15 mouse cellular contexts compared by ENCODE assay signal in genomic region chr2:158059666-158060105, GRCm38 (mm10). TPM values are rescaled to one million over a fixed set of nuclear protein-coding genes. Genes with fewer than 3 reads are reported as not detected.
DNase-seq lines count a peak whose midpoint lies in the region; ATAC-seq and TF ChIP-seq lines count a peak whose summit lies in the region.
"Had no signal": no experiment of that assay in that cellular context is flagged by ENCODE, and none has a peak within 500 bp of the region (broad histone marks: within the 10 kb centered on the region; RNA-seq: fewer than 3 reads in every experiment).

No protein-coding gene starts in this region.

- H3K4me2 ChIP-seq in neural tube, embryonic 13.5 days: no peak overlapping the region
- H3K4me2 ChIP-seq in hindbrain, embryonic 13.5 days: no peak overlapping the region
- H3K4me2 ChIP-seq: embryonic facial prominence, embryonic 15.5 days; stomach, embryonic 15.5 days had no signal

- peaks cover 33% of the 10 kb centered on the region for H3K4me1 ChIP-seq in neural tube, embryonic 13.5 days (replicated peaks)
- peaks cover 18% of the 10 kb centered on the region for H3K4me1 ChIP-seq in hindbrain, embryonic 13.5 days (replicated peaks)
- H3K4me1 ChIP-seq: embryonic facial prominence, embryonic 15.5 days; stomach, embryonic 15.5 days had no signal

- no peaks in the 10 kb centered on the region for H3K27me3 ChIP-seq in neural tube, embryonic 13.5 days
- no peaks in the 10 kb centered on the region for H3K27me3 ChIP-seq in hindbrain, embryonic 13.5 days
- H3K27me3 ChIP-seq: embryonic facial prominence, embryonic 15.5 days; stomach, embryonic 15.5 days had no signal

- no peak for TF ChIP-seq CTCF in gastrocnemius, adult 2 months (IDR thresholded peaks at IDR 0.05)

- no peak overlapping the region for H3K9ac ChIP-seq in neural tube, embryonic 13.5 days
- no peak overlapping the region; the same call in 1 of the 2 replicates for H3K9ac ChIP-seq in hindbrain, embryonic 13.5 days
- H3K9ac ChIP-seq: embryonic facial prominence, embryonic 15.5 days; stomach, embryonic 15.5 days had no signal

- H3K27ac ChIP-seq in gastrocnemius, adult 2 months: peak overlapping the region; percentile 68
- H3K27ac ChIP-seq in neural tube, embryonic 13.5 days (replicated peaks): peak overlapping the region; percentile 67
- H3K27ac ChIP-seq in hindbrain, embryonic 13.5 days: peak overlapping the region; percentile 73
- H3K27ac ChIP-seq: kidney, postnatal 0 days; stomach, embryonic 15.5 days had no signal

- H3K36me3 ChIP-seq in neural tube, embryonic 13.5 days: peaks cover 57% of the 10 kb centered on the region
- H3K36me3 ChIP-seq in hindbrain, embryonic 13.5 days: peaks cover 60% of the 10 kb centered on the region

- H3K9me3 ChIP-seq in neural tube, embryonic 13.5 days: no peaks in the 10 kb centered on the region
- no peaks in the 10 kb centered on the region for H3K9me3 ChIP-seq in hindbrain, embryonic 13.5 days
- H3K9me3 ChIP-seq: embryonic facial prominence, embryonic 15.5 days; stomach, embryonic 15.5 days had no signal

- DNase-seq in gastrocnemius, adult 2 months: no peak
- no peak for DNase-seq in gastrocnemius, postnatal 10 days
- no peak for DNase-seq in neural tube, embryonic 10.5 days (ENCODE audit: extremely low spot score, low spot score)
- no peak for DNase-seq in adrenal gland, adult 18-20 months (ENCODE audit: low spot score in 2 of 2)
- DNase-seq: adrenal gland, postnatal 36 days; cerebellum, adult 8-10 months; liver; thymus, postnatal 4 days had no signal

- peak; percentile 47; the same call in 1 of the 2 replicates for ATAC-seq in neural tube, embryonic 13.5 days (ENCODE audit: low read depth)
- ATAC-seq in hindbrain, embryonic 13.5 days (ENCODE audit: low FRiP score): peak; percentile 43; the same call in 1 of the 2 replicates
- no peak for ATAC-seq in CD4-positive, CD25-positive, alpha-beta regulatory T cell, adult 4 months
- ATAC-seq: inflammation-experienced regulatory T-cells, adult 6 months had no signal

- whole genome bisulfite sequencing in neural tube, embryonic 13.5 days: 46% methylated on average over 8 of the region's 8 CpGs
- WGBS in hindbrain, embryonic 13.5 days: 50% methylated on average over 8 of the region's 8 CpGs

- intact Hi-C loops in gastrocnemius, adult 2 months (cut with DNase I): loop anchor here (5.0 kb wide), 1 partner anchor 83 kb away; no protein-coding TSS in a partner anchor

- no peak overlapping the region for H3K4me3 ChIP-seq in gastrocnemius, adult 2 months
- no peak overlapping the region for H3K4me3 ChIP-seq in neural tube, embryonic 13.5 days
- H3K4me3 ChIP-seq in hindbrain, embryonic 13.5 days: no peak overlapping the region
- H3K4me3 ChIP-seq: embryonic facial prominence, embryonic 15.5 days; stomach, embryonic 15.5 days had no signal

RNA-seq across cellular contexts. Expression of gene Rprd1b, which starts 31.4 kb away (rescaled TPM):
- 10 to 100 TPM; 30.2 to 31.9 TPM for total RNA-seq in gastrocnemius, adult 2 months (2021)
- 10 to 100 TPM; 28.2 to 33.0 TPM for total RNA-seq in gastrocnemius, postnatal 10 days (2021)
- polyA plus RNA-seq in neural tube, embryonic 13.5 days (2015; fragmentation: Nextera tagmentation; extraction: Ambion mirVana): 34.5 and 35.3 TPM in 2 replicates
- 37.3 and 39.8 TPM in 2 replicates for polyA plus RNA-seq in hindbrain, embryonic 13.5 days (2015; fragmentation: Nextera tagmentation; extraction: Ambion mirVana)
- 10 to 100 TPM; 23.2 to 24.7 TPM for polyA plus RNA-seq in CD4-positive, CD25-positive, alpha-beta regulatory T cell, adult 4 months (2017; shearing (Covaris generic))
- 10 to 100 TPM; 28.6 to 35.3 TPM for total RNA-seq in adrenal gland, adult 18-20 months (2021)

RNA-seq across cellular contexts. Expression of gene Tti1, which starts 31.5 kb away (rescaled TPM):
- total RNA-seq in gastrocnemius, adult 2 months (2021): 10 to 100 TPM; 21.3 to 23.0 TPM
- total RNA-seq in gastrocnemius, postnatal 10 days (2021): 10 to 100 TPM; 15.7 to 16.6 TPM
- polyA plus RNA-seq in neural tube, embryonic 13.5 days (2015; fragmentation: Nextera tagmentation; extraction: Ambion mirVana): 15.8 and 16.8 TPM in 2 replicates
- polyA plus RNA-seq in hindbrain, embryonic 13.5 days (2015; fragmentation: Nextera tagmentation; extraction: Ambion mirVana): 17.7 and 18.5 TPM in 2 replicates
- 10 to 100 TPM; 23.4 to 37.0 TPM for polyA plus RNA-seq in CD4-positive, CD25-positive, alpha-beta regulatory T cell, adult 4 months (2017; shearing (Covaris generic))
- 10 to 100 TPM; 17.8 to 18.9 TPM for total RNA-seq in adrenal gland, adult 18-20 months (2021)
